Mouse (Mus musculus) liver, adult 2 months (tissue): ENCODE results near the gene Prkch.

Experiments
- CTCF ChIP-seq: fragments of 200-500 bp; IDR thresholded peaks from 2 replicates; pipeline ENCODE4 v1.5.1; 2011; ENCODE audit warnings: low read depth, low read length, control low read depth
- POLR2A ChIP-seq: fragments of 200-500 bp; IDR thresholded peaks from 2 replicates; pipeline ENCODE4 v1.6.1; 2011; ENCODE audit warnings: low read length, control low read depth; ENCODE audit not compliant: insufficient read depth; ENCODE audit errors: extremely low read depth

GRCm38 (mm10) chr12:73693347-73693746 is 108.8 kb downstream of the Prkch start:
- TF ChIP-seq POLR2A (no peak), CTCF (peak; percentile 65)
